Mouse (Mus musculus) stomach, postnatal 0 days (tissue): Measurements from ENCODE around the gene Sprr2d.

Experiments
- CTCF ChIP-seq: IDR thresholded peaks from 2 replicates; pipeline ENCODE4 v1.5.1; 2016; ENCODE audit warnings: antibody characterized with exemption, low read depth, mild to moderate bottlenecking, moderate library complexity
- EP300 ChIP-seq: optimal IDR thresholded peaks from 2 replicates; pipeline ENCODE3; 2016; ENCODE audit warnings: antibody characterized with exemption

- TF ChIP-seq CTCF (no peak), EP300 (no peak)
Observed at GRCm38 (mm10) chr3:92361619-92362018, 22.7 kb downstream of the Sprr2d start.
